Comparison of ENCODE assay signal across 1 mouse cellular context in the genomic region with DNA sequence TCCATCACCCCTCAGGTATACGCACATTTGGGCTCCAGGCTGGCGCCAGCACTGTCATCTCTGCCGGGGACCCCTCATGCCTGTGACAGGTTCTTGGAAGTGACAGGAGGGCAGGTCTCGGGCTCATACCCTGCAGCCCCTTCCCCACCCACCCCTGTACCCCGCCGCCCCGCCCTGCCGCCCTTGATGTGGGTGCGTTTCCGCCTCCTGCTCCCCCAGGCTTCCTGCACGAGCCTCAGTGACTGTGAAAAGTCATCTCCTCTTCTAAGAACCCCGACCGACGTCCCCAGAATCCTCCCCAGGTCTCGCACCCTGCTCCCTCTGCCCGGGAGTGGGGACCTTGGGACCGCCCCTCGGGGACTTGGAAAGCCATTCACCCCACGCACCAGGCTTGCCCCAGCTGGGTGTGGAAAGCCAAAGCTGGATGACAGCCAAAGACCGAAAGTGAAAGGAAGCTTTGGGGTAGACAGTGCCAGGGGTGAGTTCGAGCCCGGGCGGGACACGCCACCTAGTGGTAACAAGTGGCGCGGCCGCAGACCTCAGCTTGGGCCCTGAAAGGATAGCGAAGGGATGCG.
TF ChIP-seq lines count a peak whose summit lies in the region.

A gene (minus strand): TSS at position 239 of the 575 bp plus-strand sequence.
A gene (minus strand): TSS at position 440 of the 575 bp plus-strand sequence.

TF ChIP-seq in MEL, 35 proteins besides CTCF, POLR2A, EP300 and RAD21 (continued from another document):
- TF ChIP-seq ELF1 (IDR thresholded peaks at IDR 0.05; ENCODE audit: low read depth, low read length), result 0 out of 2 replicates have a peak, but pooled peaks have one; percentile 17
- TF ChIP-seq USF1 (IDR thresholded peaks at IDR 0.05; ENCODE audit: low read depth, low read length), result no peak
- peak; percentile 75 for TF ChIP-seq MXI1 (IDR thresholded peaks at IDR 0.05; ENCODE audit: low read depth, low read length)
- TF ChIP-seq MEF2A (IDR thresholded peaks at IDR 0.05; ENCODE audit: extremely low read depth, insufficient replicate concordance, low read depth, low read length, poor library complexity, severe bottlenecking), result no peak
- TF ChIP-seq NELFE (IDR thresholded peaks at IDR 0.05; ENCODE audit: low read depth, low read length), result peak; percentile 56
- TF ChIP-seq TAL1 (IDR thresholded peaks at IDR 0.05; ENCODE audit: low read length), result no peak
- TF ChIP-seq E2F4 (IDR thresholded peaks at IDR 0.05; ENCODE audit: borderline replicate concordance, low read depth, low read length), result no peak
- TF ChIP-seq MAX (IDR thresholded peaks at IDR 0.05; ENCODE audit: low read length), result peak; percentile 46; the same call in 1 of the 2 replicates
- no peak for TF ChIP-seq CHD2 (IDR thresholded peaks at IDR 0.05; ENCODE audit: low read length)
- TF ChIP-seq JUND (IDR thresholded peaks at IDR 0.05; ENCODE audit: low read depth, low read length), result no peak
- TF ChIP-seq CHD1 (IDR thresholded peaks at IDR 0.05; ENCODE audit: low read depth, low read length), result no peak; the same call in 1 of the 2 replicates
- TF ChIP-seq SMC3 (IDR thresholded peaks at IDR 0.05; ENCODE audit: low read depth, low read length), result peak; percentile 57
- TF ChIP-seq HCFC1 (IDR thresholded peaks at IDR 0.05; ENCODE audit: low read depth, low read length), result peak; percentile 63; the same call in 1 of the 2 replicates
